Mouse (Mus musculus): Measurements from ENCODE around the gene Phf5a. TPM values are rescaled to one million over a fixed set of nuclear protein-coding genes. Genes with fewer than 3 reads are reported as not detected.

Gene Phf5a
- polyA plus RNA-seq, 1 experiment from 2014 or later = 159 TPM

DNA sequence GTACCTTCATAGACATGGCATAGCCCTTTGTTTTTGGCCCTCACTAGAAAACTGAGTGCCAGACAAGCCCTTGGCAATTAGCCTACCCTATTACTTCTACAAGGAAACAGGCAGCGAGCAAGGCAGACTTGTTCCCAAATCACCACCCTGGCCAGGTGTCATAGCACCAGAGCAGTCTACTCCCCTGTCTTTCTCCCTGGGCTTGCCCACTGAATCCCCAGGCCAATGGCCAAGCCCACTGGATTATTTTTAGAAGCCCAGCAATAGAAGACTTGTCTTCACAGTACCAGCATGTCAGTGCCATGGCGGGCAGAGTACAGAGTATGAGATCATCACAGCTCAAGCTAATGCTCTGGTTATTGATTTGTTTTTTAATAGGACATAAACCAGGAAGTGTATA lies 27.0 kb upstream of the Phf5a start:
- Histone ChIP-seq H3K4me3 (replicated peaks) (no peak overlapping the region), H3K27ac (peak overlapping the region; percentile 66), H3K27me3 (no peaks in the 10 kb centered on the region), H3K9me3 (replicated peaks) (no peaks in the 10 kb centered on the region), H3K4me2 (no peak overlapping the region), H3K36me3 (peaks cover 95% of the 10 kb centered on the region), H3K4me1 (0 out of 2 replicates have a peak, but pooled peaks cover 14% of the 10 kb centered on the region), H3K9ac (no peak overlapping the region)
- 90% methylated on average over 2 of the region's 2 CpGs for WGBS
- no peak for ATAC-seq (replicated peaks; ENCODE audit: low FRiP score)

DNA sequence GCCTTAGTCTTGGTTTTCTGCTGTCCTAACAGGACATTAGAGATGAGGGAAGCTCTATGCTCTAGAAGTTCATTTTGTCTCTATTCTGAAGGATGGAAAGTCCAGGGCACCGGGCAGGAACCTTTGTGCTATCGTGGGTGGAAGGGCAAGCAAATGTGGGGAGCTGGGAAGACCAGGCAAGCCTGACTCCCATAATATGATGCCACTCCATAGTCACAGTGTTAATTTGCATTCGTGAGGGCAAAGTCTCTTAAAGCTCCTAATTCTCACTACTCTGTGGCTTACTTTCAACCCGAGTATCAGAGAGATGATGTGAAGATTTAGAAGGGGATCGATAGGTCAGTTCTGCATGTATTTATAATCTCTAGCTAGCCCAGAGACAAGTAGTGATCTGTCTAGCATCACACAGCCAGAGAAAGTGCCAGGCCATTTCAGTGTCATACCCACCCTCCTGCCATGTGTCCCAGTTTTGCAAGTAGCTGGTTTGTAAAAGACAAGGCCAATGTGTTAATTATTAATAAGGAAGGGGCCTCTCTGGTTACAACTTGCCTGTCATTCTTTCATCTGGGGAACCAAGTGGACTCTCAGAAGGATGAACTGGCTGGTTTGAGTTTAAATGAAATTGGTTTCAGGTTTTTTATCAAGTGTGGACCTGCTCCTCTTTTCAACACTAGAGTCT lies 26.0 kb upstream of the Phf5a start:
- H3K9me3 ChIP-seq (replicated peaks) = no peaks in the 10 kb centered on the region
- 0 out of 2 replicates have a peak, but pooled peaks have one; percentile 9 for ATAC-seq (replicated peaks; ENCODE audit: low FRiP score)
- H3K4me3 ChIP-seq (replicated peaks) = no peak overlapping the region
- no peak overlapping the region for H3K9ac ChIP-seq
- peak overlapping the region; percentile 66 for H3K27ac ChIP-seq
- WGBS = 84% methylated on average over 5 of the region's 5 CpGs
- H3K36me3 ChIP-seq = peaks cover 94% of the 10 kb centered on the region
- no peaks in the 10 kb centered on the region for H3K27me3 ChIP-seq
- 0 out of 2 replicates have a peak, but pooled peaks cover 14% of the 10 kb centered on the region for H3K4me1 ChIP-seq
- no peak overlapping the region for H3K4me2 ChIP-seq

GRCm38 (mm10) chr15:81896407-81896806 lies 24.7 kb upstream of the Phf5a start:
- H3K27me3 ChIP-seq = no peaks in the 10 kb centered on the region
- H3K27ac ChIP-seq = 0 out of 2 replicates have a peak overlapping the region, but pooled peaks have one; percentile 11
- H3K4me2 ChIP-seq = no peak overlapping the region
- no peaks in the 10 kb centered on the region for H3K9me3 ChIP-seq (replicated peaks)
- 0 out of 2 replicates have a peak, but pooled peaks cover 14% of the 10 kb centered on the region for H3K4me1 ChIP-seq
- 90% methylated on average over 2 of the region's 2 CpGs for WGBS
- H3K36me3 ChIP-seq = peaks cover 94% of the 10 kb centered on the region
- ATAC-seq (replicated peaks; ENCODE audit: low FRiP score) = no peak
- H3K4me3 ChIP-seq (replicated peaks) = no peak overlapping the region
- H3K9ac ChIP-seq = no peak overlapping the region

DNA sequence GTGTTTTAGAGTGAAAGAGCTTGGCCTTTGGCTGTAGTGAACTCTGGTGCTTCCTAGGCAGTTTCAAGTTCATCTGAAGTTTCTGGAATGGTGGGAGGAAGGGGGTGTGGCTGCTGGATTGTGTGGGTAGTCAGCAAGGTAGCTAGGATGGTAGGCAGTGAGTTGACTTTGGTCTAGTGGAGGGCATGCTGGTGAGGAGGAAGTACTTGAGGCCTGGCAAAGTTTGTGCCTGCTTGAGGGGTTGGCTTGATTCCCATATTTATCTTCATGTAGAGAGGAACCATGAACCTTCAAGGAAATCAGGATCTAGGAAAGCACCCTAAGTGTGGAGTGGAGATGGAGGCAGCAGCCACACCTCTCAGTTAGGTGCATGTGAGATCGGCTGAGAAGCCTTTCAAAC lies 22.3 kb upstream of the Phf5a start:
- Histone ChIP-seq H3K4me2 (no peak overlapping the region), H3K36me3 (peaks cover 94% of the 10 kb centered on the region), H3K27me3 (no peaks in the 10 kb centered on the region), H3K9me3 (replicated peaks) (no peaks in the 10 kb centered on the region), H3K4me1 (peaks cover 14% of the 10 kb centered on the region; the same call in 1 of the 2 replicates), H3K27ac (no peak overlapping the region), H3K4me3 (replicated peaks) (no peak overlapping the region), H3K9ac (no peak overlapping the region)
- WGBS = 91% methylated on average over 1 of the region's 1 CpGs
- no peak for ATAC-seq (replicated peaks; ENCODE audit: low FRiP score)

DNA sequence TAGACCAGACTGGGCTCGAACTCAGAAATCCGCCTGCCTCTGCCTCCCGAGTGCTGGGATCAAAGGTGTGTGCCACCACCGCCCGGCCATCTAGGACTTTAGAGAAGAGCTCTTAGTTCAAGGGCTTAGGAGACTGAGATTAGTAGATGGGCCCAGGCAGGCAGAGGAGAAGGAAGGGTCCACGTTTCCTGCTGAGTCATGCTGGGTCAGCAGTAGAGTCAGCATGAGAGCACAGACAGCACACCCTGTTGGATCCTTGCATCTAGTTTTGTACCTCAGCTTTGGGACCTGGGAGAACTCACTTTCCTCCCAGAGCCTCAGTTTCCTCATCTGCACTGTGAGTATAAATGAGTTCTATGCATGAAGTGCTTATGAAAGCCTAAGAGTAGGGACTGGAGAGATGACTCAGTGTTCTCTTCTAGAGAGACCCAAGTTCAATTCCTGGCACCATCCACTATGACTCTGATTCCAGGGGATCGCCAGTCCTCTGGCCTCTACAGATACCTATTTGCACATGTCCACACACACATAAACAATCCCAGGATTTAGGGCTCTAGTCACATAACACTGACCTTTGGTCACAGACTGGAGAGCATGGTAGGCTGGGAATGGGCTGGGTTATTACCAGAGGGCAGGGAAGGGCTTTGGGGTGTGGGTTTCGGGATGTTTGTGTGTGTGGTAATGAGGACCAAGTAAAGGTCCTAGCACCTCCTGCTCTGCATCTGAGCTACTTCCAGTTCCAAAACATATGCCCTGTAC lies 20.3 kb upstream of the Phf5a start:
- Histone ChIP-seq H3K4me1 (peaks cover 5% of the 10 kb centered on the region; the same call in 1 of the 2 replicates), H3K9ac (no peak overlapping the region), H3K27ac (no peak overlapping the region), H3K27me3 (no peaks in the 10 kb centered on the region), H3K4me3 (replicated peaks) (no peak overlapping the region), H3K4me2 (no peak overlapping the region), H3K9me3 (replicated peaks) (no peaks in the 10 kb centered on the region), H3K36me3 (peaks cover 81% of the 10 kb centered on the region)
- ATAC-seq (replicated peaks; ENCODE audit: low FRiP score) = no peak
- WGBS = 94% methylated on average over 8 of the region's 8 CpGs

GRCm38 (mm10) chr15:81891140-81891802 lies 19.6 kb upstream of the Phf5a start:
- Histone ChIP-seq H3K4me1 (peaks cover 7% of the 10 kb centered on the region; the same call in 1 of the 2 replicates), H3K4me3 (replicated peaks) (no peak overlapping the region), H3K36me3 (peaks cover 79% of the 10 kb centered on the region), H3K9ac (no peak overlapping the region), H3K4me2 (no peak overlapping the region), H3K27me3 (no peaks in the 10 kb centered on the region), H3K27ac (no peak overlapping the region), H3K9me3 (replicated peaks) (no peaks in the 10 kb centered on the region)
- no peak for ATAC-seq (replicated peaks; ENCODE audit: low FRiP score)
- 93% methylated on average over 7 of the region's 7 CpGs for WGBS

GRCm38 (mm10) chr15:81889175-81889574 lies 17.5 kb upstream of the Phf5a start:
- no peak for ATAC-seq (replicated peaks; ENCODE audit: low FRiP score)
- H3K36me3 ChIP-seq = peaks cover 64% of the 10 kb centered on the region
- no peaks in the 10 kb centered on the region for H3K27me3 ChIP-seq
- H3K4me2 ChIP-seq = no peak overlapping the region
- no peak overlapping the region for H3K27ac ChIP-seq
- H3K4me1 ChIP-seq = peaks cover 17% of the 10 kb centered on the region
- no peaks in the 10 kb centered on the region for H3K9me3 ChIP-seq (replicated peaks)
- H3K9ac ChIP-seq = no peak overlapping the region
- H3K4me3 ChIP-seq (replicated peaks) = no peak overlapping the region
- 93% methylated on average over 7 of the region's 7 CpGs for WGBS

- Histone ChIP-seq H3K27ac (peak overlapping the region; percentile 63; the same call in 1 of the 2 replicates), H3K4me3 (replicated peaks) (no peak overlapping the region), H3K9ac (no peak overlapping the region), H3K36me3 (peaks cover 47% of the 10 kb centered on the region), H3K4me2 (no peak overlapping the region), H3K9me3 (replicated peaks) (no peaks in the 10 kb centered on the region), H3K27me3 (no peaks in the 10 kb centered on the region), H3K4me1 (peaks cover 17% of the 10 kb centered on the region)
- no peak for ATAC-seq (replicated peaks; ENCODE audit: low FRiP score)
- WGBS = 88% methylated on average over 6 of the region's 6 CpGs
Measured at GRCm38 (mm10) chr15:81886795-81887550, 15.3 kb upstream of the Phf5a start.

DNA sequence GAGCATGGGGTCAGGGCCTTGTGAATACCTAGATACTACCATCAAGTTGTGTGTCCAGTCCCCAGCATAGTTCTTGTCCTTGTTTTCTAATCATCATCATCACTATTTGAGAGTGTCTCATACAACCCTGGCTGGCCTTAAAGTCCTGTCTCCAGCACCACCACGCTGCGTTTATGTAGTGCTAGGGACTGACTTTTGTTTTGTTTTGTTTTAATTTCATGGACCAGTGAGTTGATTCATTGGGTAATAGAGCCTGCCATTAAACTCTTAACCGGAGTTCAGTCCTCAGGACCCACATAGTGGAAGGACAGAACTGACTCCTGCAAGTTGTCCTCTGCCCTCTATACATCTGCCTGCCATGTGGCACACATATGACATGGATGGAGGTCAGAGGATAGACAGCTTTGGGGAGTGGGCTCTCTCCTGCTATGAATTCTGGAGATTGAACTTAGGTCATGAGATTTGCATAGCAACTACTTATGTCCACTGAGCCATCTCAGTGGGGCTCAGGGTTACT lies 13.8 kb upstream of the Phf5a start:
- no peaks in the 10 kb centered on the region for H3K9me3 ChIP-seq (replicated peaks)
- WGBS = 35% methylated on average over 3 of the region's 3 CpGs
- H3K9ac ChIP-seq = no peak overlapping the region
- peaks cover 20% of the 10 kb centered on the region for H3K4me1 ChIP-seq
- 0 out of 2 replicates have a peak overlapping the region, but pooled peaks have one; percentile 10 for H3K4me2 ChIP-seq
- no peaks in the 10 kb centered on the region for H3K27me3 ChIP-seq
- H3K36me3 ChIP-seq = peaks cover 32% of the 10 kb centered on the region
- peak; percentile 72 for ATAC-seq (replicated peaks; ENCODE audit: low FRiP score)
- H3K4me3 ChIP-seq (replicated peaks) = no peak overlapping the region
- peak overlapping the region; percentile 63 for H3K27ac ChIP-seq

DNA sequence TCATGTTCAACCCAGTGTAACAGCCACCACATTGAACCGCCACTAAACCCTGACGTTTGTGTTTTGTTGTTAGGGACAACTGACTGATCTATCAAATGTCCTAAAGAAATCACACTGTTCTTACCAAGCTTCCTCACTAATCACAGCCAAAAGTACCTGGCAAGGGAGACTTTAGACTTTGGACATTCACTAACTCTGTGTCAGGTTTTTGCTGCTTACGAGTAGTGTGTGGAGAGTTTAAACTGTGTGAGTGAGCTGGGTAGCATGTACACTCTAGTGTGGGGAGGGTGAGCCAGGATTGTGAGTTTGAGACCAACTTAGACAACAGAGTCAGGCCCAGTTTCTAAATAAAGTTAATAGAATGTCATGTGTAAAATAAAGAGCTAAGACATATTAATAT lies 10.6 kb upstream of the Phf5a start:
- Histone ChIP-seq H3K4me2 (no peak overlapping the region), H3K27me3 (no peaks in the 10 kb centered on the region), H3K9ac (no peak overlapping the region), H3K36me3 (peaks cover 16% of the 10 kb centered on the region), H3K4me1 (peaks cover 28% of the 10 kb centered on the region), H3K9me3 (replicated peaks) (no peaks in the 10 kb centered on the region), H3K27ac (no peak overlapping the region), H3K4me3 (replicated peaks) (no peak overlapping the region)
- 82% methylated on average over 3 of the region's 3 CpGs for WGBS
- ATAC-seq (replicated peaks; ENCODE audit: low FRiP score) = no peak
